Mouse (Mus musculus): ENCODE measurements around the gene March9.

- no peak for TF ChIP-seq EP300 (IDR thresholded peaks at IDR 0.05; ENCODE audit: low read depth)
- TF ChIP-seq CTCF (IDR thresholded peaks at IDR 0.05; ENCODE audit: low read depth), result no peak
These were observed 40.4 kb upstream of the March9 start for GRCm38 (mm10) chr10:127100414-127100813.

Data from heart, postnatal 0 days (tissue).